Mouse (Mus musculus): ENCODE results near the gene Ptprm.

DNA sequence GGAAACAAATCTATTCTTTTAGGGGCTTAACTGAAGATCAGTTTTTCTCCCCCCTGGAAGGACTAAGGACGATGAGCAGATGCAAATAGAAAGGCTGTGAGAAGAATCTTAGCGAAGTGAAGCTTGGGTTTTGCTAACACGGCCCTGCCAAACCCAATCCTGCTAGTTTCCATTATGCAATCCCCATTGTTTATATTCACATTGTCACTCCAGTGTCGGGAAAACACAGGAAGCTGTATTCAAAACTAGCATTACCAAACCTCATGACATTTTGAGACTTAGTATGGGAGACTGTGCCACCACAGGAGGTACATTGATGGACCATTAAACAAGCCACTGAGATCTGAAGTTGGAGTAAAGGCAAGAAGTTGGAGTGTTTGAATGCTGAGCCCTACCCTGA, 322.9 kb downstream of the Ptprm start:
- no peak for TF ChIP-seq POLR2A (IDR thresholded peaks at IDR 0.05; ENCODE audit: control insufficient read depth, low read depth, low read length)
- TF ChIP-seq CTCF (IDR thresholded peaks at IDR 0.05; ENCODE audit: control insufficient read depth, insufficient read depth, insufficient replicate concordance, low read depth, low read length): no peak
